Mouse (Mus musculus) right cerebral cortex, postnatal 36 days (tissue): Measurements from ENCODE around the gene Gpr19.
A peak's percentile ranks its signal among the peaks of the same experiment; 100 is the strongest.

Source experiments
- DNase-seq, 2 experiments: peaks; one replicate each; pipeline ENCODE4 v3.0.0; 2022; ENCODE audit warnings: low spot score in 2 of 2, mixed read lengths in 1 of 2

The Gpr19 gene

DNA sequence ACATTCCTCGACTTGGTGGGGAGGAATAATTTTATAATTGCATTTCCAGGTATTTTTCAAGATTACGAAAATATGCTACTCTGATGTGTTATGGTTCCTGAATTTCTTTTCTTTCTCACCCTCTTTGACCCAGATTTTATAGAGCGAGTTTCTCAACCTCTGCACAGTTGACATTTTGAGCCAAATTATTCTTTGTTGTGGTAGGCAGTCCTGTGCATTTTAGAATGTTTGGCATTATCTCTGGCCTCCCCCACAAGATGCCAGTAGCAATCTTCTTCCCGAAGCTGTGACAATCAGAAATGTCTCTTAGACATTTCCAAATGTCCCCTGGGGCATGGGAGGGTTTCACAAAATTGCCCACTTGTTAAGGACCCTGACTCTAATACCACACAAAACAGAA is 25.3 kb upstream of the Gpr19 start:
- no peak for DNase-seq

DNA sequence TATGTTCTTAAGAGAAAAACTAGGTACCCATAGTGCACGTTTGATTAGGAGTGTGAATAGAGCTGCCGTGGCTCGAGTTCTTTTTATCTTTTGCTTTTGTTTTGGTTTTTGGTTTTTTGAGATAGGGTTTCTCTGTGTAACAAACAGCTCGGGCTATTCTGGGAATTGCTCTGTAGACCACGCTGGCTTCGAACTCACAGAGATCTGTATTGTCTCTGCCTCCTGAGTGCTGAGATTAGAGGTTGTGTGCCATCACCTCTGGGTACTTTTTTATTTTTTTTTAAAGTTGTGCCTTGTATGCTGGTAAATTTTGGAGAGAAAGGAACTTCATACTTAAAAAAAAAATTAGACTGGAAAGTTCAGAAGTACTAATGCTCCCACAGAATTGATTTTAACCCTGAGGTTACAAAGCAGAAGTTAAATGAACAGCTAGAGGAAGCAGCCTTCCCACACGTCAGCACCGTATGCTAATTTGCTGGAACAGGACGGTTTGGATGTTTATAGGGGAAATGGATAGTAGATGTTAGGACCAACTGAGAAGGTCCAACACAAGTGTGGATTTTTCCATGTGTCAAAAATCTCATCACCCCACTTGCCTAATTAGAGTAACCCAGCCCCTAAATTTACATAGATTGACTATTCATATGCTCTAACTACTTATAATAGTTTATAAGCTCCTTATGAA is 24.3 kb upstream of the Gpr19 start:
- no peak for DNase-seq

DNA sequence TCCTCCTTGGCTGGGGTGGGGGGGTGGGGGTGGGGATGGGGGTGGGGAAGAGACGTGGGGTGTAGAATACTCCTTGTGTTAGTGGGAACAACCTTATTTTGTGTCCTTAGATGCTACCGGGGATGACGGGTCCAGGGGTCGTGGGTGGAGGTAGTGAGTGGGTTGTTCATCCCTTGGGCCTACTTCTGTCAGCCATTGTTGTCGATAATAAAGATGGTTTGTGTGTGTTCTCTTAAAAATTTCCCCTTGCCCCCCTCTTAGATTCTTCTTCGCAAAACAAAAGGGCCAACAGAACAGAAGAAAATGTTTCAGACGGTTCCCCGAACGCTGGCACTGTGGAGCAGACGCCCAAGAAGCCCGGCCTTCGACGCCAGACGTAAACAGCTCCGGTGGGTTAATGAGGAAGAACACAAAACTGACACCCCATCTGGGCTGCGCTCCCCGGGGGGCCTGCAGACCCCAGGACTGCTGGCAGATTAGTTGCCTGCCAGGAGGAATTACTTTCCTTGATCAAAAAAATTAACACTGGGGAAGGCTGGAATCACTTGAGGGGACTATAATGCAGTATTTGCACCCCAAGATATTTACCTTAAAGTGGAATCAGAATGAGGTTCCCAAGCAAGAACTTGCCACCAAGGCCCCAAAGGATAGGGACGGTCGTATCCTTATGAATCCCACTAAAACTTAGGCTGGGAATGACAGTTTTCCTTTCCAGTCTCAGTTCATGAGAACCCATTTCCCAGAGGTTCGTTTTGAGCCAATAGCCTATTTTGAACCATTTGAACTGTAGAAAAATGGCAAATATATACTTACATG is 23.5 kb upstream of the Gpr19 start:
- no peak for DNase-seq

DNA sequence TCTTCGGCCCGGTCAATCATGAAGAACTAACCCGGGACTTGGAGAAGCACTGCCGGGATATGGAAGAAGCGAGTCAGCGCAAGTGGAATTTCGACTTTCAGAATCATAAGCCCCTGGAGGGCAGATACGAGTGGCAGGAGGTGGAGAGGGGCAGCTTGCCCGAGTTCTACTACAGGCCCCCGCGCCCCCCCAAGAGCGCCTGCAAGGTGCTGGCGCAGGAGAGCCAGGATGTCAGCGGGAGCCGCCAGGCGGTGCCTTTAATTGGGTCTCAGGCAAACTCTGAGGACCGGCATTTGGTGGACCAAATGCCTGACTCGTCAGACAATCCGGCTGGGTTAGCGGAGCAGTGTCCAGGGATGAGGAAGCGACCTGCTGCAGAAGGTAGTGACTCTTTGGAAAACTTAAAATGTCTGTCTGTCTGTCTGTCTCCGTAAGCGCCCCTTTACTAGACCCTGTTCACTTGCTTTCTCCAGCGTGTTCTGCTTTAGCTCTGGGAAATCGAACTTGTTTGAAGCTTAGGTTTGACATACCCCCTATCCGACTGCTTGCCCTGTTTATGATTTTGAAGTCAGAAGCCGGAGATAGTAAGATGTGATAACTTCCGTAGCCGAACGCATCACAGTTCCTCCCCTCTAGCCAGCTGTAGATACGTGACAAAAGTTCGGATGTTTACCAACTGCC is 22.8 kb upstream of the Gpr19 start:
- DNase-seq: no peak

DNA sequence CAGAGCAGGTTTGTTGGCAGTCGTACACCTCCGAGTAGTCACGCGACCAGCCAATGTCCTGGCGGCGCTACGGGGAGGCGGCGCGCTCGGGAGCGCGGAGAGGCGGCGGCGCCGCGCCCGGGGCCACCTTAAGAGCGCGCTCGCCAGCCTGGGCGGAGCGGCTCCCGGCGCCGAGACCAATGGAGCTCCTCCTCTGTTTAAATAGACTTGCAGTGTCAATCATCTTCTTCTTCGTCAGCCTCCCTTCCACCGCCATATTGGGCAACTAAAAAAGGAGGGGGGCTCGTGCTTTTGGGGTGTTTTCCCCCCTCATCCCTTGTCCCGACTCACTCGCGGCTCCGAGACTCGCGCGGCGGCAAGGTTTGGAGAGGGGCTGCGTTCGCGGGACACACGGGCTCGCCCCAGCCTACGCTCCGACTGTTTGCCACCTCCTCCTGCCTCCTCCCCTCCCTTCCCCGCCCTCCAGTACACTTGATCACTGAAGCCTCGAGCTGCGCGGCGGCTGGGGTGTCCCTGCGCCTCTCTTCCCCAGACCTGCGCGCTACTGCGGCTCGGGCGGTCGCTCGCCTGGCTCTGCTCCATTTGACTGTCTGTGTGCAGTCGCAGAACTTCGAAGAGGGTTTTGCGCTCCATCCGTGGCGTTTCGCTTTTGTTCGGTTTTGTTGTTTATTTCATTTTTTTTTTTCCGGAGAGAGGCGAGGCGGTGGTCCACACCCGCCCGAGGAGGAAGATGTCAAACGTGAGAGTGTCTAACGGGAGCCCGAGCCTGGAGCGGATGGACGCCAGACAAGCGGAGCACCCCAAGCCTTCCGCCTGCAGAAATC is 22.0 kb upstream of the Gpr19 start, which contains the start of gene Cdkn1b:
Gene Cdkn1b (plus strand): TSS at position 212 of the 824 bp plus-strand sequence.
- peak; percentile 89 to 90 for DNase-seq

DNA sequence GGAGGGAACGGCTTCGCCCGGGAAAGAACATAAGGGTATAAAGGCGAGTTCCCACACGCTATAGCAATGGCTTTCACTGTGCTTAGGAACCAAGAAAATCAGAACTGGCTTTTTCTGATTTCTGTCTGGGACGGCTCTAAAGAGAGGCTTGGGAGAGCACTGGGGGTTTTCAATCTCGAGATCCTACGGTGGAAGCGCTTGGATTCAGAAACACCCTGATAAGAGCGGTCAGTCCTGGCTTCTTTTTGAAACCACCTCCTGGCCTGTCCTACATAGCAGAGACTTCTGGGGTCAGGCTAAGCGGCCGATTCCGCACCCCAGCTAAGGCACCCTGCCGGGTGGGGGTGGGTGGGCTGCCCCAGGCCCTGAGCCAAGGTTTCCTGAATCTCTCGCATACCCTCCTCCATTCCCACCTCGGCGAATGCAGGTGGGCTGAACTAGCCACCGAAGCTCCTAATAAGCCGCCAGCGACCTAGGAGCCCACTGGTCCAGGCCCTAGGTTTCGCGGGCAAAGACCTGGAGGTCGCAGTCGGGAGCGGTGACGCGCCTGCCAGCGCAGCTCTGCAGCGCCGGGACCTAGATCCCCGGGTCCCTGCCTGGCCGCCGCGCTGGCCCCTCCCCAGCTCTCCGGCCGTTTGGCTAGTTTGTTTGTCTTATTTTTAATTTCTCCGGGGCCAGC is 21.3 kb upstream of the Gpr19 start:
- DNase-seq: no peak

DNA sequence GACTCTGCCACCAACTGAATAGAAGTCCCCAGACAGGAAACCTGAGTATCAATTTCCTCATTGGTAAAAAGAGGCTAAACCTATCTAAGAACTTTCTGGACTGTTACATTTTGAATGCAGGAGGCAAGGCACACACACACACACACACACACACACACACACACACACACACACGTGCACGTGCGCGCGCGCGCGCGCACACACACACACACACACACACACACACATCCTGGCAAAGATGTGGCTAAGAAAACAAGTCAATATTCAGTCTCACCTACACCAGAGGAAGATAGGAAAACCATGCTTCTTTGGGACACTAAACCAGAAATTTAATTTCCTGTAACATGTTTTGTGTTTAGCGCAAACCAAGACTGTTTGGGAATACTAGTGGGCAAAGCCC is 20.4 kb upstream of the Gpr19 start:
- DNase-seq: no peak

DNA sequence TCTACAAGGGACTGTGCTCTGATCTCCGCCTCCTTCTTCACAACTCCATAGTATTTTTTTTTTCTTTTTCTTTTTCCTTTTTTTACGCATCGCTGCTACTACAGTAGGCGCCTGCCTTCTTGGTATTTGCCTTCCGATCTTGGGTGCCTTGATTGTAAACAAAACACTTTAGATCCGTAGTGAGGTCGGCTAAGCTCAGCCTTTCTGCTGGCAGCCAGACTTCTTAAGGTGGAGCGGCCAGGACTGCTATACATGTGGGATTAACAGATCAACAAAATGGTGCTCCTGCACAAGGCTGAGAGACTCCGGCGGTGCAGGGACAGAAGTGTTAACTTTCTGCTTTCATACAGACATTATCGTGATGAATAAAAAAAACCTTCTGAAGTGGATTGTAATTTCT is 18.7 kb upstream of the Gpr19 start:
- no peak for DNase-seq

DNA sequence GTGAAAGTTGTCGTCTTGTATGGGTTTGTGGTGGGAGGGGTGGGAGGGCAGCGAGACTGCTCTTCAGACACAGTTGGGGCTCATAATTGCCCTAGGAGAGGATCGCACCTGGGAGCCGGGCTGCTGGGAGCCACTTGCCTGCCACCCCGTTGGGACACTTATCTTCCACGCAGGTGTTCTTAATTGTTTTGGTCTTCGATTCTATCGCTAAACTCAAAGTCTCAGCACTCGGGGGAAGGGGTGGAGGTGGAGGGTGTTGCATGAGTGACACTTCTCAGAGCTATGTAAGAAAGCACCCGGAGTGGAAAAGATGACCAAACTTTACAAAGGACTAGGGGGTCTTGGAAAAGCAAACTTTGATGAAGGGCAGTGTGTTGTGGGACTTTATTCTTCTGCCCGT is 18.3 kb upstream of the Gpr19 start:
- DNase-seq: no peak

DNA sequence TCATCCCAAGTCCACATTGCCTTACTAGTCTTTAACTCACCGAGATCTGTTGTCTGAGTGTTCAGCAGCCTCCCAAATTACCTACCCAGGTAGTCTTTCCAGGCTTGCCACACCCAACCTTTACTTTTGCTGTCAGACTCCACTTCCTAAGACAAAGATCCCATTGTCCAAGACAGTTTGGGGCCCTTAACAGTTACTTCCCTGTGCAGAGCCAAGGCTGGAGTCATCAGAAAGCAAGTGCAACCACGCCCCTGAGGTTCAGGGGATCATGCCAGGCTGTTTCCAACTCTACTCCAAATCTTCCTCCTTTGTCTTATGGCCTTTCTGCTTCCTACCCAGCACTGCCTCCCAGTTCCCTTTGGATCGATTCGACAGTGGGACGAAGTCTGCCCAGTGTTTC is 16.1 kb upstream of the Gpr19 start:
- no peak for DNase-seq

DNA sequence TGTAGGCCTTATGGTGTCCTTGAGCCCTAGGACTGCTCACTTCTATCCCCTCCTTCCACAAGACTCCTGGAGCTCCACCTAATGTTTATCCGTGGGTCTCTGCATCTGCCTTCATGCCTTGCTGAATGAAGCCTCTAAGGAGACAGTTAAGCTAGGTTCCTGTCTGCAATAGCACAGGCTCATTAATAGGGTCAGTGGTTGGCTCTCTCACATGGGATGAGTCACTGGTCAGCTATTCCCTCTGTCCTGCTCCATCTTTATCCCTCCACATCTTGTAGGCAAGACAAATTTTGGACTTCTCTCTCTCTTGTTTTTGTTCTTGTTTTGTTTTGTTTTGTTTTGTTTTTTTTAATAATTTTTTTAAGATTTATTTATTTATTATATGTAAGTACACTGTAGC is 7.4 kb upstream of the Gpr19 start:
- no peak for DNase-seq

DNA sequence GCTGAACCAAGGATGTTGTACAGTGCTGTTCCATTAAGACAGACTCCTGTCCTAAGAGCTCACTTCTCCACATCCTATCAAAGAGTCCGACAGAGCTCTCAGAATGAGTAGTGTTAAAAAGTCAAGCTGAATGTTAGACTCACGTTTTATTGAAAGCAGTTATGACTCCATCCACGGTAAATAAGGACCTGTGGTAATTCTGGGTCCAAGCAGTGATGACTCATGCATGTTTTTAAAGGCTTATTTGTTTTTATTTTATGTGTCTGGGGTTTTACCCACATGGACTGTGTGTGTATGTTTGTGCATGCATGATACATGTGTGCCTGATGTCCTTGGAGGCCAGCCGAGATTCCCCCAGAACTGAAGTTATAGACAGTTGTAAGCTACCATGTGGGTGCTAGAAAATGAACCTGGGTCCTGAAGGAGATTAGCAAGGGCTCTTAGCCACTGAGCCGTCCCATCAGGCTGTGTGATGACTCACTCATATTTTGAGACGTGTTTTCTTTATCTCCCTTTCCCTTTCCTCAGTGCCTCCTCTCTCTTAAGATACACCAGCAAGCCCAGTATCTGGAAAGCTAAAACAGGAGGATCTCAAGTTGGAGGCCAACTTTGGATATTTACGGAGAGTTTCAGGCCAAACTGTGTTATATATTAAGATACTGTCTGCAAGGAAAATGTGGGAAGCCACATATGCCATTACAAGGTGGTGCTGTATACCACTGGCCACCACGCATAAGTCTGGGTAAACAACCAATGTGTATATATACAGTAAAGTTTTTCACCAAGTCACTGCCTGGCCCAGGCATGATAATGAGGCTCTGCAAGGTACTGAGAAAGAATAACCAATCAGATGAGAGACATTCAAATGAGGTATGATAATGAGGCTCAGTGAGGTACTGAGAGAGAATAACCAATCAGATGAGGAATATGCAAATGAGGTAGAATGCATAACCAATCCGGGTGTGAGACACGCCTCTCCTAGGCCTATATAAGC is 5.8 kb upstream of the Gpr19 start:
- DNase-seq: no peak

DNA sequence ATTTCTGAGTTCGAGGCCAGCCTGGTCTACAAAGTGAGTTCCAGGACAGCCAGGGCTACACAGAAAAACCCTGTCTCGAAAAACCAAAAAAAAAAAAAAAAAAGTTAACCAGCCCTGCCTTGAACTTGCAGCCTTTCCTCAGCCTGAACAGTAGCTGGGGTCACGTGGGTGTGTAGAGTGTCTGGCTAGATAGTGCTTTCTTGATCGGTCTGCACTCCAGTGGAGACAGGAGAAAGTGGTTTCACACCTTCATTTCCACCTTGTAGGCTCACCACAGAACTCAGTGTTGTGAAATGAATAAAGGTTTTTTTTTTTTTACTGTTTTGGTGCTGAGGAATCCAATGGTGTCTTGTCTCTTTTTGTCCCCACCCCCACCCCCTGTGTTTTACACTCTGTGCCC is 5.0 kb upstream of the Gpr19 start:
- DNase-seq: no peak

DNA sequence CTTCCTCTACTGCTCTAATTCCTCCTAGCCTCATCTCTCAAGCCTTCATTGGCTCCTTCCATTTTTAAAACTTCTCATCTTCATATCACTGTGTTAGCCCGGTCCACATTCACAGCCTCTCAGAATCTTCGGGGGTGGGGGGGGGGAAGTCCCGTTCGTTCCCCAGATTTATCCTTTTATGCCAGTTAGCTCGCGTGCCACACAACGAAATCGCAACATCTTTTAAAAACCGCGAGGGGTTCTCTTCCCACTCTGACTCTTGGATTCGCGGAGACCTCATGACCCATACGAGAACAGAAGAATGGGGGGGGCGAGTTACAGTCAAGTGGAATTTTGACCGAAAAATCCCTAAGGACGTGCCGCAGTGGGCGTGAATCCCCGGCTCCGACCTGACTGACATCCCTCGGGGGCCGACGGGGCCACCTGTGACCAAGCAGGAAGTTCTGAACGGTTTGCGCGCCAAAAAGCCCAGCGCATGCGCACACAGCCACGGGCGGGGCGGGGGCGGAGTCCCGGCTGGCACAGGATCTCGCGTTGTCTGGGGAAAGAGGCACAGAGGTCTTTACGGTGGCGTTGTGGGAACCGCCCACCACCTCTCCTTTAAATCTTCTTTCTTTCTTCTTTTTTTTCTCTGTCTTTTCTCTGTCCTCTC is 809 bp downstream of the Gpr19 start:
- peak; percentile 86 to 88 for DNase-seq

DNA sequence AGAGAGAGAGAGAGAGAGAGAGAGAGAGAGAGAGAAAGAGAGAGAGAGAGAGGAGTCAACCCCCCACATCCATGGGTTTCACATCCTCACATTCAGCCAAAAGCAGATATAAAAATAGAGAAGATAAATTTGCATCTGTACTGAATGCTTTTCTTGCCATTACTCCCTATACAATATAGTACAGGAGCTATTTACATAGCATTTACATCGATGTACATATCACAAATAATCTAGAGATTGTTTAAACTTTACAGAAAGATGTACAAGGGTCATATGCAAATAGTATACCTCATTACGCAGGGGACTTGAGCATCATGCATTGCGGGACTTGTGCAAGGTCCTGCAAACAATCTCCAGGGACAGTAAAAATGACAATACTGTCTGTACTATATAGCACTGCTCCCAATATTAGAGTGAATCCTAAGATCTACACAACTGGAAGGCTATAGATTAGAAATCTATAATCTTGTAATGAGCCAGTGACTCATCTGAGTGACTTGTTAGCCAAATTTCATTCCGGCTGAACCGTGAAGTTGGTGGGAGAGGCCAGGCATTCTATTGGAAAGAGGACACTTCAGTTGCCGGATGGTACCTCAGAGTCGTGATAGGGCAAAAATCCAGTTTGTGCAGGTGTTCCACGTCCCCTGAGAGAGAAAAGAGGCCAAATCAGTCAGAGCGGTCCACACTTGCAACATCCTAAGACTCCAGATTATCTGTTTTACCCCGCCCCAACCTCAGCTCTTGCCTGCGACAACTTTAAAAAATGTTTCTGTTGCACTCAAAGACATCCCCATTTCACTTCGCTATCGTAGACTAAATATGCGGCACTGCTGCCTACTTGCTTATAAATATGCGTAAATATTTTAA is 1.6 kb downstream of the Gpr19 start:
- no peak for DNase-seq

DNA sequence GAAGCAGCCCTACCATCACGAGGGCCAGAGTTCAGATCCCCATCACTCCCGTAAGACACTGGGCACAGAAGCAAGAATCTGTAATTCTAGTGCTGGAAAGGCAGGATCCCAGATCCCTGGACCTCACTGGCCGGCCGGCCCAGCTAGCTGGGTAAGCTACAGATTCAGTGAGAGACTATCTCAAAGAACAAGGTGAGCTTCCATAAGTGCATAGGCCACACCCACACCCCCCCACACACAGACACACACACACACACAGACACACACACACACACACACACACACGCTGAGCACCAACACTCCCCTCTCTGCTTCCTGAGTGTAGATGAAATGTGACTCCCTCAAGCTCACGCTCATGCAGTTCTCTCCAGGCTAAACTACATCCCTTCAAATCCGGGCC is 7.9 kb downstream of the Gpr19 start:
- no peak for DNase-seq

DNA sequence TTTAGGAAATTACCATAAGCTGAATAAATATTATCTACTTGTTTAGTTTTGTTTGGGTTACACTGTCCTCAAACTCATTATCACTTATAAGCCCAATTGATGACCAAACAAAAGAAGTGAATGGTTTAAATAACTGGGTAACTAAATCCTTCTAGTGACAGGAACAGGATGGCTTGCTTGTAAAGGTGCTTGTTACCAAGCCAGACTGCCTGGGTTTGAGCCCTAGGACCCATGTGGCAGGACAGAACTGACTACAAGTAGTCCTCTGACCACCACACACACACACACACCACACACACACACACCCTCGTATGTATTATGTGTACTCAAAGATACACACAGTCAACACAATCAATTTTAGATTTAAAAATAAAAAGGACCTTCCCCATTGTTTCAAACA is 8.6 kb downstream of the Gpr19 start:
- DNase-seq: no peak

DNA sequence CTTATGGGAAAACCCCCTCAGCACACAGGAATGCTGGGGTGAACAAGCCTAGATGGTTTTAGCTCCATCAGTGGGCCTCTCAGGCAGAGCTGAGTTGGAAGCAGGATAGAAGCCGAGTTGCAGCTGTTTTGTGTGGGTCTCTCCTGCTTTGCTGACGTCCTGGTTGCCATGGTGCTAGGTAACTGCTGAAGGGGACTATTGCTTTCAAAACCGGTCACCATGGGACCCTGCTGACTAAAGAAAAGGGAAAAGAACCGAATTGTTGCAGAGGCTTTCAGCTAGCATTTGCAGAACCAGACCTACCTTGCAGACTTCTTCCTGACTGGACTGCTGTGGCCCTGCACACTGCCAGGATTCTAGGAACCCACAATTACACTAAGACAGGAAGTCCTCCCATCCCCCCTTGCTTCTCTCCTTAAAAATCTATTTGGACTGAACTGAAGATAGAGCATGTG is 9.8 kb downstream of the Gpr19 start:
- peak; percentile 52 to 71 for DNase-seq
